In genomic region chr17:83915034-83915433, GRCm38 (mm10) we compare ENCODE assay signal across 25 mouse cellular contexts.
DNase-seq lines count a peak whose midpoint lies in the region; ATAC-seq and TF ChIP-seq lines count a peak whose summit lies in the region.
"Had no signal": no experiment of that assay in that cellular context is flagged by ENCODE, and none has a peak within 500 bp of the region (broad histone marks: within the 10 kb centered on the region; RNA-seq: fewer than 3 reads in every experiment).

No protein-coding gene starts in this region.

- no peak for ATAC-seq in embryonic facial prominence, embryonic 11.5 days (replicated peaks; ENCODE audit: insufficient number of reproducible peaks, low FRiP score, low TSS enrichment, low read depth)
- ATAC-seq in embryonic facial prominence, embryonic 15.5 days (ENCODE audit: insufficient number of reproducible peaks, low FRiP score, low TSS enrichment, low read depth): no peak
- no peak for ATAC-seq in limb, embryonic 13.5 days (ENCODE audit: low FRiP score, low read depth)
- ATAC-seq: activated CD4-positive, CD25-positive, alpha-beta regulatory T cell, adult 4 months; forebrain, postnatal 0 days; inflammation-experienced regulatory T-cells, adult 6 months; intestine, postnatal 0 days; Patski had no signal

- H3K36me3 ChIP-seq in embryonic facial prominence, embryonic 11.5 days (replicated peaks; ENCODE audit: control insufficient read depth, insufficient read depth, low read depth, low read length): no peaks in the 10 kb centered on the region
- no peaks in the 10 kb centered on the region for H3K36me3 ChIP-seq in embryonic facial prominence, embryonic 15.5 days
- H3K36me3 ChIP-seq in limb, embryonic 13.5 days: no peaks in the 10 kb centered on the region
- H3K36me3 ChIP-seq: forebrain, embryonic 12.5 days; heart, embryonic 13.5 days; hindbrain, embryonic 15.5 days had no signal

- no peak overlapping the region for H3K9ac ChIP-seq in embryonic facial prominence, embryonic 11.5 days (replicated peaks; ENCODE audit: low read length)
- H3K9ac ChIP-seq in embryonic facial prominence, embryonic 15.5 days: no peak overlapping the region
- H3K9ac ChIP-seq in limb, embryonic 13.5 days: no peak overlapping the region
- H3K9ac ChIP-seq: forebrain, embryonic 12.5 days; forebrain, postnatal 0 days; heart, embryonic 13.5 days; hindbrain, embryonic 15.5 days had no signal

- 0 out of 2 replicates have a peak overlapping the region, but pooled peaks have one; percentile 94 for H3K27ac ChIP-seq in embryonic facial prominence, embryonic 11.5 days (replicated peaks; ENCODE audit: low read depth, low read length)
- peak overlapping the region; percentile 89 for H3K27ac ChIP-seq in embryonic facial prominence, embryonic 15.5 days (replicated peaks)
- peak overlapping the region; percentile 95; the same call in 1 of the 2 replicates for H3K27ac ChIP-seq in limb, embryonic 13.5 days
- no peak overlapping the region for H3K27ac ChIP-seq in gastrocnemius, adult 2 months
- H3K27ac ChIP-seq: forebrain, embryonic 12.5 days; heart, embryonic 13.5 days; hindbrain, embryonic 15.5 days had no signal

- no peaks in the 10 kb centered on the region for H3K9me3 ChIP-seq in embryonic facial prominence, embryonic 11.5 days (replicated peaks; ENCODE audit: control insufficient read depth, low read length)
- H3K9me3 ChIP-seq in embryonic facial prominence, embryonic 15.5 days (replicated peaks): no peaks in the 10 kb centered on the region
- H3K9me3 ChIP-seq in limb, embryonic 13.5 days: no peaks in the 10 kb centered on the region
- H3K9me3 ChIP-seq: forebrain, embryonic 12.5 days; heart, embryonic 13.5 days; hindbrain, embryonic 15.5 days had no signal

- H3K4me3 ChIP-seq in embryonic facial prominence, embryonic 11.5 days (ENCODE audit: low read depth, low read length): no peak overlapping the region
- H3K4me3 ChIP-seq in embryonic facial prominence, embryonic 15.5 days (replicated peaks): no peak overlapping the region
- H3K4me3 ChIP-seq in limb, embryonic 13.5 days: no peak overlapping the region
- no peak overlapping the region for H3K4me3 ChIP-seq in gastrocnemius, adult 2 months
- H3K4me3 ChIP-seq: erythroblast, embryonic 14.5 days; forebrain, embryonic 12.5 days; heart, embryonic 13.5 days; hindbrain, embryonic 15.5 days had no signal

- TF ChIP-seq CTCF in gastrocnemius, adult 2 months (IDR thresholded peaks at IDR 0.05): no peak

- intact Hi-C loops in gastrocnemius, adult 2 months (cut with DNase I): loop anchor here (5.0 kb wide), 1 partner anchor 42 kb away; no protein-coding TSS in a partner anchor

- H3K4me1 ChIP-seq in embryonic facial prominence, embryonic 11.5 days (ENCODE audit: control insufficient read depth, insufficient read depth, low read length): peaks cover 2% of the 10 kb centered on the region
- H3K4me1 ChIP-seq in embryonic facial prominence, embryonic 15.5 days: peaks cover 73% of the 10 kb centered on the region
- H3K4me1 ChIP-seq in limb, embryonic 13.5 days: peaks cover 76% of the 10 kb centered on the region
- H3K4me1 ChIP-seq: forebrain, embryonic 12.5 days had no signal

- no peak overlapping the region for H3K4me2 ChIP-seq in embryonic facial prominence, embryonic 11.5 days (ENCODE audit: low read depth, low read length)
- H3K4me2 ChIP-seq in embryonic facial prominence, embryonic 15.5 days (replicated peaks): no peak overlapping the region
- no peak overlapping the region for H3K4me2 ChIP-seq in limb, embryonic 13.5 days (replicated peaks)
- H3K4me2 ChIP-seq: forebrain, embryonic 12.5 days; heart, embryonic 13.5 days; hindbrain, embryonic 15.5 days had no signal

- peak; percentile 2 for DNase-seq in adrenal gland, postnatal 14 days
- DNase-seq in adrenal gland, adult (ENCODE audit: inconsistent age in 2 of 2, low spot score in 1 of 2): no peak
- no peak for DNase-seq in embryonic facial prominence, embryonic 11.5 days (ENCODE audit: low spot score)
- DNase-seq in gastrocnemius, adult 2 months: no peak
- DNase-seq in cerebellum, postnatal 10 days: no peak
- no peak for DNase-seq in ovary, postnatal 14 days (ENCODE audit: low spot score)
- DNase-seq: adrenal gland, adult 2 months; adrenal gland, postnatal 36 days; B cell, adult 2 months; cerebellum, adult 2 months; cerebellum, postnatal 25 days; forebrain, postnatal 0 days; gastrocnemius, postnatal 36 days; heart, adult 11 months; heart, postnatal 36 days had no signal

- H3K27me3 ChIP-seq in embryonic facial prominence, embryonic 11.5 days (ENCODE audit: control insufficient read depth, insufficient read depth, low read length): no peaks in the 10 kb centered on the region
- H3K27me3 ChIP-seq in embryonic facial prominence, embryonic 15.5 days: no peaks in the 10 kb centered on the region
- no peaks in the 10 kb centered on the region for H3K27me3 ChIP-seq in limb, embryonic 13.5 days
- H3K27me3 ChIP-seq: forebrain, embryonic 12.5 days; heart, embryonic 13.5 days; hindbrain, embryonic 15.5 days; Patski had no signal
